Mouse (Mus musculus) midbrain, postnatal 0 days (tissue): ENCODE measurements around the gene Ier5l. TPM values are rescaled to one million over a fixed set of nuclear protein-coding genes. Genes with fewer than 3 reads are reported as not detected.

ENCODE experiments used
- ATAC-seq: fragments of 200-750 bp; cut with Nextera tagmentation; 2 replicates; pipeline ENCODE4 v1.8.0; 2017; ENCODE audit warnings: moderate number of reproducible peaks, mild to moderate bottlenecking, moderate TSS enrichment, moderate library complexity; ENCODE audit not compliant: low FRiP score
- DNase-seq: peaks from one replicate; pipeline ENCODE4 v3.0.0-alpha.2; 2015; ENCODE audit warnings: low spot score
- H3K27ac ChIP-seq: fragments of 300-500 bp; sonication (generic); 2 replicates; pipeline ENCODE4 v1.5.1; 2014; ENCODE audit warnings: low read depth, mild to moderate bottlenecking, low read length, mixed read lengths
- H3K27me3 ChIP-seq: fragments of 300-500 bp; sonication (generic); 2 replicates; pipeline ENCODE4 v1.6.1; 2014; ENCODE audit warnings: low read length, control low read depth, mixed read lengths; ENCODE audit not compliant: insufficient read depth
- H3K36me3 ChIP-seq: fragments of 300-500 bp; sonication (generic); 2 replicates; pipeline ENCODE4 v1.6.1; 2014; ENCODE audit warnings: low read length, control low read depth, mixed read lengths; ENCODE audit not compliant: insufficient read depth
- H3K4me1 ChIP-seq: fragments of 300-500 bp; sonication (generic); 2 replicates; pipeline ENCODE4 v1.6.1; 2014; ENCODE audit warnings: mild to moderate bottlenecking, control low read depth, antibody characterized with exemption, low read length, mixed read lengths; ENCODE audit not compliant: insufficient read depth
- H3K4me2 ChIP-seq: fragments of 300-500 bp; sonication (generic); 2 replicates; pipeline ENCODE4 v1.6.1; 2014; ENCODE audit warnings: low read depth, mild to moderate bottlenecking, low read length, mixed read lengths; ENCODE audit not compliant: poor library complexity, severe bottlenecking
- H3K4me3 ChIP-seq: fragments of 300-500 bp; sonication (generic); 2 replicates; pipeline ENCODE4 v1.5.1; 2014; ENCODE audit warnings: low read depth, mild to moderate bottlenecking, low read length, moderate library complexity
- H3K9ac ChIP-seq: fragments of 300-500 bp; sonication (generic); replicated peaks from 2 replicates; pipeline ENCODE4 v1.6.1; 2014; ENCODE audit warnings: mild to moderate bottlenecking, low read length, moderate library complexity, mixed read lengths; ENCODE audit not compliant: poor library complexity, severe bottlenecking
- H3K9me3 ChIP-seq: fragments of 300-500 bp; sonication (generic); 2 replicates; pipeline ENCODE4 v1.6.1; 2016; ENCODE audit warnings: low read length, control low read depth
- CTCF ChIP-seq: IDR thresholded peaks from 2 replicates; pipeline ENCODE4 v1.5.1; 2016; ENCODE audit warnings: antibody characterized with exemption, mild to moderate bottlenecking
- WGBS: fragments of 180-500 bp; shearing (Covaris S2); extraction: QIAGEN DNeasy Blood & Tissue Kit; methylation state at CpG from one replicate; pipeline ENCODE4 v1.1.7; 2014; 5-methylcytosine and 5-hydroxymethylcytosine counted together
- polyA plus RNA-seq: library from polyadenylated mRNA; unstranded; fragments of >200 nt; fragmentation: Nextera tagmentation; extraction: Ambion mirVana; gene quantifications from 2 replicates; pipeline ENCODE4 v1.2.1, GENCODE M21; 2015
- total RNA-seq: library from RNA; depleted of rRNA; stranded (reverse); fragments of >200 nt; gene quantifications from 2 replicates; pipeline ENCODE4 v1.2.3, GENCODE M21; 2014; rRNA removed

Ier5l gene
- total and polyA plus RNA-seq, 2 experiments from 2014 or later, result 2.6 to 28.2 TPM

- DNase-seq, result no peak
- Histone ChIP-seq H3K4me1 (0 out of 2 replicates have a peak, but pooled peaks cover 5% of the 10 kb centered on the region), H3K4me3 (no peak overlapping the region), H3K4me2 (no peak overlapping the region), H3K9me3 (no peaks in the 10 kb centered on the region), H3K27me3 (no peaks in the 10 kb centered on the region), H3K36me3 (peaks cover 52% of the 10 kb centered on the region), H3K27ac (no peak overlapping the region), H3K9ac (no peak overlapping the region)
- TF ChIP-seq CTCF, result 0 out of 2 replicates have a peak, but pooled peaks have one; percentile 16
- 80% methylated on average over 4 of the region's 4 CpGs for WGBS
- no peak for ATAC-seq
These were observed 37.2 kb downstream of the Ier5l start for GRCm38 (mm10) chr2:30436809-30437208.

- WGBS, result 88% methylated on average over 5 of the region's 5 CpGs
- Histone ChIP-seq H3K4me3 (no peak overlapping the region), H3K27ac (no peak overlapping the region), H3K27me3 (no peaks in the 10 kb centered on the region), H3K9ac (no peak overlapping the region), H3K9me3 (no peaks in the 10 kb centered on the region), H3K4me1 (0 out of 2 replicates have a peak, but pooled peaks cover 1% of the 10 kb centered on the region), H3K36me3 (peaks cover 59% of the 10 kb centered on the region), H3K4me2 (no peak overlapping the region)
- DNase-seq (no peak), ATAC-seq (no peak)
- no peak for TF ChIP-seq CTCF
These were observed 37.9 kb downstream of the Ier5l start for GRCm38 (mm10) chr2:30436156-30436545.

GRCm38 (mm10) chr2:30435326-30436155 lies 38.5 kb downstream of the Ier5l start:
- TF ChIP-seq CTCF, result peak; percentile 97
- no peaks in the 10 kb centered on the region for H3K9me3 ChIP-seq
- 54% methylated on average over 5 of the region's 5 CpGs for WGBS
- H3K4me1 ChIP-seq, result no peaks in the 10 kb centered on the region
- DNase-seq (peak; percentile 84), ATAC-seq (0 out of 2 replicates have a peak, but pooled peaks have one; percentile 52)
- H3K36me3 ChIP-seq, result peaks cover 64% of the 10 kb centered on the region
- H3K9ac ChIP-seq, result no peak overlapping the region
- no peak overlapping the region for H3K4me2 ChIP-seq
- H3K27me3 ChIP-seq, result no peaks in the 10 kb centered on the region
- H3K27ac ChIP-seq, result no peak overlapping the region
- H3K4me3 ChIP-seq, result no peak overlapping the region

- TF ChIP-seq CTCF, result no peak
- Histone ChIP-seq H3K36me3 (peaks cover 71% of the 10 kb centered on the region), H3K27me3 (no peaks in the 10 kb centered on the region)
These were observed 44.9 kb downstream of the Ier5l start for GRCm38 (mm10) chr2:30429156-30429555.

More at GRCm38 (mm10) chr2:30429156-30429555, 44.9 kb downstream of the Ier5l start:
- Histone ChIP-seq H3K4me1 (no peaks in the 10 kb centered on the region), H3K4me2 (no peak overlapping the region), H3K4me3 (no peak overlapping the region), H3K9me3 (no peaks in the 10 kb centered on the region), H3K9ac (no peak overlapping the region), H3K27ac (no peak overlapping the region)
- ATAC-seq, result no peak
- DNase-seq, result no peak

Other genes with a start within 250 kb of the Ier5l start
- gene Lrrc8a, start 236.5 kb downstream of the Ier5l start, total RNA-seq, result 52.5 and 65.4 TPM in 2 replicates
- gene Lrrc8a, start 236.5 kb downstream of the Ier5l start, polyA plus RNA-seq, result 55.3 and 56.0 TPM in 2 replicates
- 3.4 and 6.0 TPM in 2 replicates for gene Gm28035, start 233.7 kb downstream of the Ier5l start, total RNA-seq
- 0.09 and 0.11 TPM in 2 replicates for gene Gm28035, start 233.7 kb downstream of the Ier5l start, polyA plus RNA-seq
- 7.2 and 9.0 TPM in 2 replicates for gene Phyhd1, start 208.0 kb downstream of the Ier5l start, total RNA-seq
- gene Phyhd1, start 208.0 kb downstream of the Ier5l start, polyA plus RNA-seq, result 3.9 and 4.4 TPM in 2 replicates
- gene Gm28038, start 193.2 kb downstream of the Ier5l start, total RNA-seq, result not detected in 2 replicates
- not detected in 2 replicates for gene Gm28038, start 193.2 kb downstream of the Ier5l start, polyA plus RNA-seq
- 35.4 and 44.7 TPM in 2 replicates for gene Dolk, start 187.9 kb downstream of the Ier5l start, total RNA-seq
- gene Dolk, start 187.9 kb downstream of the Ier5l start, polyA plus RNA-seq, result 38.7 and 42.9 TPM in 2 replicates
- gene Nup188, start 187.8 kb downstream of the Ier5l start, total RNA-seq, result 29.5 and 33.4 TPM in 2 replicates
- gene Nup188, start 187.8 kb downstream of the Ier5l start, polyA plus RNA-seq, result 12.2 and 15.7 TPM in 2 replicates
- gene Sh3glb2, start 114.9 kb downstream of the Ier5l start, total RNA-seq, result 375 and 403 TPM in 2 replicates
- gene Sh3glb2, start 114.9 kb downstream of the Ier5l start, polyA plus RNA-seq, result 185 and 199 TPM in 2 replicates
- 64.2 and 72.3 TPM in 2 replicates for gene Miga2, start 110.0 kb downstream of the Ier5l start, total RNA-seq
- 28.7 and 34.8 TPM in 2 replicates for gene Miga2, start 110.0 kb downstream of the Ier5l start, polyA plus RNA-seq
- 96.2 and 103 TPM in 2 replicates for gene Dolpp1, start 82.0 kb downstream of the Ier5l start, total RNA-seq
- 56.6 and 59.7 TPM in 2 replicates for gene Dolpp1, start 82.0 kb downstream of the Ier5l start, polyA plus RNA-seq
- gene Crat, start 58.4 kb downstream of the Ier5l start, total RNA-seq, result 32.6 and 38.0 TPM in 2 replicates
- gene Crat, start 58.4 kb downstream of the Ier5l start, polyA plus RNA-seq, result 24.9 and 27.4 TPM in 2 replicates
- 139 and 147 TPM in 2 replicates for gene Ptpa, start 58.2 kb downstream of the Ier5l start, total RNA-seq
- 138 and 141 TPM in 2 replicates for gene Ptpa, start 58.2 kb downstream of the Ier5l start, polyA plus RNA-seq
- 0.55 and 2.2 TPM in 2 replicates for gene Cstad, start 120.8 kb upstream of the Ier5l start, total RNA-seq
- 0.64 and 0.70 TPM in 2 replicates for gene Cstad, start 120.8 kb upstream of the Ier5l start, polyA plus RNA-seq